Mouse (Mus musculus) hindbrain, embryonic 16.5 days (tissue): ENCODE measurements around the gene Dhx16. TPM values are rescaled to one million over a fixed set of nuclear protein-coding genes. Genes with fewer than 3 reads are reported as not detected.
"Not testable (repeated sequence)": the region's sequence is repeated elsewhere in the genome, so short reads cannot be mapped to it uniquely, and the experiment has no call there.

Experiments
- ATAC-seq: fragments of 200-750 bp; cut with Nextera tagmentation; 2 replicates; pipeline ENCODE4 v1.8.0; 2017; ENCODE audit warnings: moderate TSS enrichment, moderate library complexity
- H3K27ac ChIP-seq: fragments of 300-500 bp; sonication (generic); 2 replicates; pipeline ENCODE4 v1.5.1; 2014; ENCODE audit warnings: low read depth, mild to moderate bottlenecking, control low read depth, low read length, moderate library complexity
- H3K27me3 ChIP-seq: fragments of 300-500 bp; sonication (generic); replicated peaks from 2 replicates; pipeline ENCODE4 v1.6.1; 2014; ENCODE audit warnings: low read length; ENCODE audit not compliant: control insufficient read depth, insufficient read depth
- H3K36me3 ChIP-seq: fragments of 300-500 bp; sonication (generic); 2 replicates; pipeline ENCODE4 v1.6.1; 2014; ENCODE audit warnings: mild to moderate bottlenecking, low read length, moderate library complexity, mixed read lengths; ENCODE audit not compliant: control insufficient read depth, insufficient read depth
- H3K4me1 ChIP-seq: fragments of 300-500 bp; sonication (generic); 2 replicates; pipeline ENCODE4 v1.6.1; 2014; ENCODE audit warnings: low read depth, low read length; ENCODE audit not compliant: control insufficient read depth, insufficient read depth
- H3K4me2 ChIP-seq: fragments of 300-500 bp; sonication (generic); 2 replicates; pipeline ENCODE4 v1.6.1; 2014; ENCODE audit warnings: mild to moderate bottlenecking, low read length, control low read depth, moderate library complexity
- H3K4me3 ChIP-seq: fragments of 300-500 bp; sonication (generic); 2 replicates; pipeline ENCODE4 v1.5.1; 2014; ENCODE audit warnings: mild to moderate bottlenecking, low read length, control low read depth, moderate library complexity
- H3K9ac ChIP-seq: fragments of 300-500 bp; sonication (generic); 2 replicates; pipeline ENCODE4 v1.6.1; 2014; ENCODE audit warnings: low read depth, mild to moderate bottlenecking, control low read depth, low read length, moderate library complexity
- H3K9me3 ChIP-seq: fragments of 300-500 bp; sonication (generic); 2 replicates; pipeline ENCODE4 v1.6.1; 2014; ENCODE audit warnings: mild to moderate bottlenecking, low read length, moderate library complexity; ENCODE audit not compliant: control insufficient read depth
- WGBS: fragments of 180-500 bp; shearing (Covaris S2); extraction: QIAGEN DNeasy Blood & Tissue Kit; methylation state at CpG from one replicate; pipeline ENCODE4 v1.1.7; 2014; 5-methylcytosine and 5-hydroxymethylcytosine counted together
- polyA plus RNA-seq: library from polyadenylated mRNA; unstranded; fragments of >200 nt; fragmentation: Nextera tagmentation; extraction: Ambion mirVana; gene quantifications from 2 replicates; pipeline ENCODE4 v1.2.1, GENCODE M21; 2015

Gene Dhx16
- polyA plus RNA-seq, 1 experiment from 2014 or later: 25.0 TPM

DNA sequence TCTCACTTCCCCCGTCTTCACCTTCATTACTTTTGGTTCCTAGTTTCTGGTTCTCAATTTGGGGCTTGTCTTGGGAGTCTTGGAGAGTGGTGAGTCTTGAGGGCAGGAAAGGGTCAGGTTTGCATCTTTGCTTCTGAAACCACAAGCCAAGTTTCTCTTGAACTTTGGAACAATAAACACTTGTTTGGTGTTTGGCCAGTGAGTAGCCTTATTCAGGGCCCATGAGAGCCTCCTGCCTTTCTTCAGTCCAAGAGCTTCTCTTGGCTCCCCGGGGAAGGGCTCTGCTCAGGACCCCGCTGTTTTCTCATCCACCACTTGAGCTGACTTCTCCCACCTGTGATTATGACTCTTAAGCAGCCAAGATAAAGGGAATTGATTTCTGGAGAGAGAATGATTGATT, 42.9 kb downstream of the Dhx16 start:
- H3K27ac ChIP-seq: no peak overlapping the region
- H3K4me1 ChIP-seq: peaks cover 25% of the 10 kb centered on the region
- no peak overlapping the region for H3K4me3 ChIP-seq
- H3K27me3 ChIP-seq: no peaks in the 10 kb centered on the region
- no peaks in the 10 kb centered on the region for H3K9me3 ChIP-seq
- WGBS: 88% methylated on average over 3 of the region's 3 CpGs
- peaks cover 28% of the 10 kb centered on the region for H3K36me3 ChIP-seq
- H3K9ac ChIP-seq: no peak overlapping the region
- no peak for ATAC-seq
- H3K4me2 ChIP-seq: no peak overlapping the region

DNA sequence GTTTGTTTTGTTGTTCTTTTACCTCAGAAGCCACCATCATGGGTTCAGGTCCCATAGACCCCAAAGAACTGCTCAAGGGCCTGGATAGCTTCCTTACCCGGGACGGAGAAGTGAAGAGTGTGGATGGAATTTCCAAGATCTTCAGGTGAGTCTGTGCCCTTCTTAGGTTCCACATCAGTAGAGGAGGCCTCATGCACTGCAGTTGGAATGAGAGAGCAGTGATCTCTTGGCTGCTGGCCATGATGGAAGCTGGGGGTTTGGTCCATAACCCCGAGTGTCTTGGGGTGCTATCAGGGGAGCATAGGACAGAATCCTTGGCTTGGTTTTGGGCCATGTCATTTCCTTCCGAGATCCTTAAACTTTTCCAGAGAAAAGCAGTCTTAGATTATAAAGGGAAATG, 43.7 kb downstream of the Dhx16 start:
- Histone ChIP-seq H3K9ac (no peak overlapping the region), H3K36me3 (peaks cover 35% of the 10 kb centered on the region), H3K4me2 (no peak overlapping the region), H3K27me3 (no peaks in the 10 kb centered on the region), H3K4me1 (peaks cover 25% of the 10 kb centered on the region), H3K4me3 (no peak overlapping the region), H3K27ac (no peak overlapping the region), H3K9me3 (no peaks in the 10 kb centered on the region)
- 94% methylated on average over 4 of the region's 4 CpGs for WGBS
- ATAC-seq: no peak

DNA sequence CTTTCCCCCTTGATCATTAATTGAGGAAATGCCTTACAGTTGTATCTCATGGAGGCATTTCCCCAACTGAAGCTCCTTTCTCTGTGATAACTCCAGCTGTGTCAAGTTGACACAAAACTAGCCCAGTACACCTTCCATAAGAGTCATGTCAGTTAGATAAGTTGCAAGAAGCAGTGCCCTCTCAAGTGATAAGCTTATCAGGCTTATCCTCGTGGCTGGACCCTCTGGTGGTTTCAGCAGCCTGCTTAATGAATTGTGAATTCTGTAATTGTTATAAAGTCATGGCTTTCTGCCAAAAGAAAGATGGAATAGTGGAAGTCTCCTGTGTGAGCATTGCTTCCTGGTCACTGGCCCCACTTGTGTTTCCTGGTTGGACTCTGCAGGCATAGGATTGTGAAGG, 47.9 kb downstream of the Dhx16 start:
- H3K27me3 ChIP-seq: no peaks in the 10 kb centered on the region
- ATAC-seq: no peak
- 68% methylated on average over 1 of the region's 1 CpGs for WGBS
- H3K9me3 ChIP-seq: no peaks in the 10 kb centered on the region
- no peak overlapping the region for H3K9ac ChIP-seq
- H3K36me3 ChIP-seq: peaks cover 61% of the 10 kb centered on the region
- H3K4me3 ChIP-seq: no peak overlapping the region
- no peak overlapping the region for H3K27ac ChIP-seq
- H3K4me2 ChIP-seq: no peak overlapping the region
- no peaks in the 10 kb centered on the region for H3K4me1 ChIP-seq

DNA sequence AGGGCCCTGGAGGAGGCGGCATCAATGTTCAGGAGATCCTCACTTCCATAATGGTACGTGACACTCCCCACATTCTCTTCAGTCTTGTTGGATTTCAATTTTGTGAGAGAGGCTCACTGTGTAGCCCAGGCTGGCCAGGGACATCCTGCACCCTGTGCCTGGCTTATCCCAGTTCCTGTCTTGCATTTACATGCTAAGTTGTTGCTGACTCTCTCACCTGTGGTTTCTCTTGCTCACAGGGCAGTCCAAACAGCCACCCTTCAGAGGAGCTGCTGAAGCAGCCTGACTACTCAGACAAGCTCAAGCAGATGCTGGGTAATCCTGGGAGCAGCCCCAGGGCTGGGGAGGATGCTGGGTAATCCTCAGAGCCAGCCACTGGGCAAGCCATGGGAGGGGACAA, 49.9 kb downstream of the Dhx16 start:
- Histone ChIP-seq H3K27ac (no peak overlapping the region), H3K4me2 (no peak overlapping the region), H3K9me3 (no peaks in the 10 kb centered on the region), H3K4me1 (no peaks in the 10 kb centered on the region), H3K4me3 (no peak overlapping the region), H3K27me3 (no peaks in the 10 kb centered on the region), H3K9ac (no peak overlapping the region), H3K36me3 (peaks cover 53% of the 10 kb centered on the region)
- 95% methylated on average over 2 of the region's 2 CpGs for WGBS
- ATAC-seq: no peak

GRCm38 (mm10) chr17:35930627-35931026, 51.0 kb downstream of the Dhx16 start:
- Histone ChIP-seq H3K9ac (no peak overlapping the region), H3K4me1 (no peaks in the 10 kb centered on the region), H3K4me3 (no peak overlapping the region), H3K4me2 (no peak overlapping the region), H3K9me3 (no peaks in the 10 kb centered on the region), H3K36me3 (peaks cover 46% of the 10 kb centered on the region), H3K27me3 (no peaks in the 10 kb centered on the region), H3K27ac (no peak overlapping the region)
- 89% methylated on average over 12 of the region's 12 CpGs for WGBS
- ATAC-seq: no peak

DNA sequence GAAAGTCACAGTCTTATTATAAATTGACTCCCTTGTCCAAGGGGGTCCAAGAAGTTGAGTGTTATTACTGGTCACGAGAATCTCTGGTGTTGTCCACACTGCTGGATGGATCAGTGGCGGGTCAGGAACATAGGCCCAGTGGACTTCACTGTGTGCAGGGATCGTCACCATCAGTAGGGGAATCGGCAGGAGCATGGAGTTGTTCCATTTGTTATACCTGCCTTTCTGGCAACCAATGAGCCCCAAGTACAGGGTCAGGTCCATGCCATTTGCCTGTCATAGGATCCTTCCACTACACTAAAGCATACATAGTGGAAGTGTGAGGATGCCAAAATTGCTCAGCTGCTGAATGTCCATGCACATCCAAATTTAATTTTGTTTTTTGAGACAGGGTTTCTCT, 53.0 kb downstream of the Dhx16 start:
- WGBS: 86% methylated on average over 4 of the region's 4 CpGs
- Histone ChIP-seq H3K4me3 (no peak overlapping the region), H3K9ac (no peak overlapping the region), H3K27me3 (no peaks in the 10 kb centered on the region), H3K27ac (no peak overlapping the region), H3K4me1 (no peaks in the 10 kb centered on the region), H3K9me3 (no peaks in the 10 kb centered on the region), H3K4me2 (no peak overlapping the region), H3K36me3 (peaks cover 32% of the 10 kb centered on the region)
- ATAC-seq: no peak

DNA sequence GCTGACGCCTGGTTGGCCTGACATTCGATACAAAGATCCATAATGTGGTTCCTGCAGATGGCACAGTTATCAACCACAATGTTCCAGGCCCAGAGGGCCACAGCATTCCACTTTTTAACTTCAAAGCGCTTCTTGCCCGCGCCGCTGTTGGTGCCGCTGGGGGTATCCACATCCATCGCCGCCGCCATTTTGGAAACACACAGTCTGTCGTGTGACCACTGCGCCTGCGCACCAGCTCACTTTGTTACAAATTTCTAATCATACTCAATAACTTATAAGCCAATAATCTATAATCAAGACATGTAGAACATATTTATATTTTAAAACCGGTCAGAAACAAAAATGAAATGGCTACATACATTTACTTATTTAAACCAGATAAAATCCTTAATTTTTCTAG, 56.1 kb downstream of the Dhx16 start:
- not testable (repeated sequence) for H3K4me2 ChIP-seq, H3K27me3 ChIP-seq, H3K4me1 ChIP-seq, ATAC-seq, H3K4me3 ChIP-seq, H3K9ac ChIP-seq, H3K27ac ChIP-seq, H3K9me3 ChIP-seq, H3K36me3 ChIP-seq
- WGBS: 89% methylated on average over 14 of the region's 14 CpGs

- Histone ChIP-seq H3K4me3 (no peak overlapping the region), H3K27me3 (no peaks in the 10 kb centered on the region), H3K4me2 (no peak overlapping the region), H3K27ac (no peak overlapping the region), H3K36me3 (no peaks in the 10 kb centered on the region), H3K4me1 (no peaks in the 10 kb centered on the region), H3K9me3 (no peaks in the 10 kb centered on the region), H3K9ac (no peak overlapping the region)
- peak; percentile 90 for ATAC-seq
- 53% methylated on average over 2 of the region's 2 CpGs for WGBS
Observed at GRCm38 (mm10) chr17:35937700-35938348, 58.2 kb downstream of the Dhx16 start.

DNA sequence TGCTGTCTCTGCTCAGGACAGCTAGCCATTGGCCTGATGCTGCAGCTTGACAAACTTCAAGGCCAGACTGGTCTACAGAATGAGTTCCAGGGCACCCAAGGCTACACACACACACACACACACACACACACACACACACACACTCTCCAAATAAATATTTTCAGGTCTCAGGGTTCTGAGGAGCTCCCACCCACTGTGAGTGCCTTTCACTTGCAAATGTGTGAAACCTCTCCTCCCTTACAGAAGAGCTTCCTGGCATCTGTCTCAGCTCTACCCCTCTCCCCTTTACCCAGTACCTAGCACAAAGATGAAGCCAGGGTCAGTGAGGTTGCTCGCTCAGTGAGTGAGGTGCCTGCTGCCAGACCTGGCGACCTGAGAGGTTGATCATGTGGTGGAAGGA, 59.5 kb downstream of the Dhx16 start:
- ATAC-seq: no peak
- H3K36me3 ChIP-seq: no peaks in the 10 kb centered on the region
- 49% methylated on average over 2 of the region's 2 CpGs for WGBS

GRCm38 (mm10) chr17:35939941-35940340, 60.3 kb downstream of the Dhx16 start:
- Histone ChIP-seq H3K27ac (no peak overlapping the region), H3K4me3 (no peak overlapping the region), H3K4me2 (no peak overlapping the region), H3K9me3 (no peaks in the 10 kb centered on the region), H3K9ac (no peak overlapping the region), H3K27me3 (no peaks in the 10 kb centered on the region), H3K36me3 (no peaks in the 10 kb centered on the region), H3K4me1 (no peaks in the 10 kb centered on the region)
- 49% methylated on average over 1 of the region's 1 CpGs for WGBS
- no peak for ATAC-seq

More for the DNA sequence above, 59.5 kb downstream of the Dhx16 start:
- Histone ChIP-seq H3K9ac (no peak overlapping the region), H3K4me3 (no peak overlapping the region), H3K9me3 (no peaks in the 10 kb centered on the region), H3K4me2 (no peak overlapping the region), H3K27me3 (no peaks in the 10 kb centered on the region), H3K4me1 (no peaks in the 10 kb centered on the region), H3K27ac (no peak overlapping the region)
